Mouse (Mus musculus): ENCODE results near the gene Nbr1.
A peak's percentile ranks its signal among the peaks of the same experiment; 100 is the strongest.

The Nbr1 gene

GRCm38 (mm10) chr11:101551751-101552475, at the start of gene Nbr1, which contains the start of gene Brca1:
Nbr1 (plus strand) TSS chr11:101552149.
Brca1 (minus strand) TSS chr11:101551955.
- peak; percentile 96 for DNase-seq

GRCm38 (mm10) chr11:101506269-101506780, 45.6 kb upstream of the Nbr1 start:
- no peak for DNase-seq

- DNase-seq, result no peak
Measured at GRCm38 (mm10) chr11:101507090-101507489, 44.9 kb upstream of the Nbr1 start.

- DNase-seq, result no peak
Measured at GRCm38 (mm10) chr11:101518937-101519336, 33.0 kb upstream of the Nbr1 start.

GRCm38 (mm10) chr11:101519364-101519763, 32.6 kb upstream of the Nbr1 start:
- DNase-seq, result no peak

GRCm38 (mm10) chr11:101524446-101524845, 27.5 kb upstream of the Nbr1 start:
- DNase-seq, result no peak

GRCm38 (mm10) chr11:101525056-101525455, 26.9 kb upstream of the Nbr1 start:
- no peak for DNase-seq

- peak in 1 of 2 experiments; percentile 14 for DNase-seq
Measured at GRCm38 (mm10) chr11:101525936-101526595, 25.9 kb upstream of the Nbr1 start.

- DNase-seq, result no peak
Measured at GRCm38 (mm10) chr11:101526686-101527085, 25.3 kb upstream of the Nbr1 start.

GRCm38 (mm10) chr11:101543533-101543932, 8.4 kb upstream of the Nbr1 start:
- DNase-seq, result no peak

- DNase-seq, result no peak
Measured at GRCm38 (mm10) chr11:101544132-101544531, 7.8 kb upstream of the Nbr1 start.

- no peak for DNase-seq
Measured at GRCm38 (mm10) chr11:101548526-101548925, 3.4 kb upstream of the Nbr1 start.

- peak; percentile 97 to 99 for DNase-seq
Measured at GRCm38 (mm10) chr11:101552476-101553300, 739 bp downstream of the Nbr1 start.

- DNase-seq, result no peak
Measured at GRCm38 (mm10) chr11:101553354-101553930, 1.5 kb downstream of the Nbr1 start.

GRCm38 (mm10) chr11:101556541-101556940, 4.6 kb downstream of the Nbr1 start:
- DNase-seq, result peak; percentile 62 to 88

- DNase-seq, result no peak
Measured at GRCm38 (mm10) chr11:101556954-101557353, 5.0 kb downstream of the Nbr1 start.

- DNase-seq, result peak; percentile 57 to 69
Measured at GRCm38 (mm10) chr11:101562391-101562790, 10.4 kb downstream of the Nbr1 start.

- DNase-seq, result no peak
Measured at GRCm38 (mm10) chr11:101568421-101568820, 16.5 kb downstream of the Nbr1 start.

- no peak for DNase-seq
Measured at GRCm38 (mm10) chr11:101576116-101576515, 24.2 kb downstream of the Nbr1 start.

GRCm38 (mm10) chr11:101581081-101581764, 29.3 kb downstream of the Nbr1 start:
- DNase-seq, result no peak

- peak; percentile 83 to 91 for DNase-seq
Measured at GRCm38 (mm10) chr11:101582054-101583035, 30.4 kb downstream of the Nbr1 start, which contains the start of gene Tmem106a. Tmem106a (plus strand) TSS chr11:101582242.
